Mouse (Mus musculus) kidney, adult 9 months (tissue): ENCODE data around the gene Twist2.

Experiments
- DNase-seq: peaks from one replicate; pipeline ENCODE4 v3.0.0; 2022

Twist2 gene

GRCm38 (mm10) chr1:91875042-91875720 is 73.9 kb downstream of the Twist2 start:
- no peak for DNase-seq

GRCm38 (mm10) chr1:91878696-91879095 is 77.4 kb downstream of the Twist2 start:
- peak; percentile 41 for DNase-seq

- no peak for DNase-seq
Measured at GRCm38 (mm10) chr1:91880156-91880555, 78.9 kb downstream of the Twist2 start.

GRCm38 (mm10) chr1:91880899-91881298 is 79.6 kb downstream of the Twist2 start:
- DNase-seq: no peak

- DNase-seq: peak; percentile 28
Measured at GRCm38 (mm10) chr1:91883115-91883514, 81.9 kb downstream of the Twist2 start.

- DNase-seq: no peak
Measured at GRCm38 (mm10) chr1:91893598-91893997, 92.3 kb downstream of the Twist2 start.

GRCm38 (mm10) chr1:91894286-91894685 is 93.0 kb downstream of the Twist2 start:
- DNase-seq: peak; percentile 37

GRCm38 (mm10) chr1:91897078-91897477 is 95.8 kb downstream of the Twist2 start:
- DNase-seq: no peak
